Mouse (Mus musculus): Measurements from ENCODE around the gene Hs1bp3. TPM values are rescaled to one million over a fixed set of nuclear protein-coding genes. Genes with fewer than 3 reads are reported as not detected.
A peak's percentile ranks its signal among the peaks of the same experiment; 100 is the strongest.

The Hs1bp3 gene
- polyA plus RNA-seq, 1 experiment from 2014 or later: 8.9 TPM

DNA sequence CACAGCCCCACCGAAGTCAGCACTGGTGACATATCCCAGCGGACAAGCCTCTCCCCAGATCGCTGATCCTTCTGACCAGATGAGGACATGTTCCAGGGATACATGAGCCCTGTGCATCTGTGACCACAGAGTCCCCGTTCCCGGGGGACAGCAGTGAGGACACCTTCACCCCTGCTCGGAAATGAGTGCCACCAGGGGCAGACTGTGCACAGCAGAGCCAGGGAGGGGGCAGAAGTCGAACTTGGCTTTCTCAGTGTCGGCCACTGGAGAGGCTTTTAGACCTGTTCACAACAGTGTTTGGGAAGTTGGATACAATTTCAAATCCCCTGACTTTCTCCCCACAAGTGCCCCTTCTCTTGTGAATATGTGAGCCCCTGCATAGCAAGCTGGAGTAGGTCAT lies 23.7 kb upstream of the Hs1bp3 start:
- Histone ChIP-seq H3K27ac (ENCODE audit: low read length) (no peak overlapping the region), H3K9ac (ENCODE audit: low read depth, low read length) (no peak overlapping the region), H3K4me2 (ENCODE audit: low read length) (no peak overlapping the region), H3K4me1 (ENCODE audit: control insufficient read depth, insufficient read depth, low read length) (peaks cover 5% of the 10 kb centered on the region), H3K4me3 (ENCODE audit: low read depth, low read length) (no peak overlapping the region), H3K9me3 (replicated peaks; ENCODE audit: control insufficient read depth, low read length, poor library complexity, severe bottlenecking) (no peaks in the 10 kb centered on the region), H3K27me3 (ENCODE audit: control insufficient read depth, insufficient read depth, low read depth, low read length) (no peaks in the 10 kb centered on the region), H3K36me3 (ENCODE audit: control insufficient read depth, insufficient read depth, low read length) (no peaks in the 10 kb centered on the region)
- 89% methylated on average over 8 of the region's 8 CpGs for WGBS
- no peak for ATAC-seq

DNA sequence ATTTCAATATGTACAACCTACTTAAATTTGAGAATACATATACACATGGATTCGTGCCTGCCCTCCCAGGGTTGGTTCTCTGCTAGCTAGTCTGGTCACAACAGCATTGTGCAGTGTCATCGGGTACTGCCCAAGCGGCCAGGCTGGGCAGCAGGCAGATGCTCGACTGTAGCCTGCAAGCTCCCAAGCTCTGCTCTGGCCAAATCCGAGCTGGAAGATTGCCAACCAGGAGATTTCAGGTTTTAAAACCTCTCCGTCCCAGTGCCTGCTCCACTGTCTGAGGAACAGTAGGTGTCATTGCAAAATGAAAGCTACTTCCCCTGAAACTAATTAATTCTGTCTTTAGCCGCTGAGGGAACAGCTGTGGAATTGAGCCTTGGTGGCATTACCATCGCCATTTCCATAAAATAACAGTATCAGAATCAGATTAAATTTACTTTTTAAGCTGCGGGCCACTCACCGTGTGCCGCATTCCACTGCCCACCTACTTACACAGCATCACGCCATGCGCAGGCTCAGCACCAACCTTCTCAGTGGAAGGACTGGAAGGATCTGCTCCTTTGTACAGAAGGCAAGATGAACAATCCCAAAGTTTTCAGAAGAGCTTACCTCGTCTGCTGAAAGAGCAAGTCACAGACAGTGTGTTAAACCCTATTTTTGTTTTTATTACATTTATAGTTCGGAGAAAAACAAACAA lies 21.9 kb upstream of the Hs1bp3 start:
- peak overlapping the region; percentile 35 for H3K4me2 ChIP-seq (ENCODE audit: low read length)
- H3K36me3 ChIP-seq (ENCODE audit: control insufficient read depth, insufficient read depth, low read length): no peaks in the 10 kb centered on the region
- no peak overlapping the region for H3K4me3 ChIP-seq (ENCODE audit: low read depth, low read length)
- peaks cover 5% of the 10 kb centered on the region for H3K4me1 ChIP-seq (ENCODE audit: control insufficient read depth, insufficient read depth, low read length)
- 28% methylated on average over 15 of the region's 15 CpGs for WGBS
- H3K9me3 ChIP-seq (replicated peaks; ENCODE audit: control insufficient read depth, low read length, poor library complexity, severe bottlenecking): no peaks in the 10 kb centered on the region
- H3K27ac ChIP-seq (ENCODE audit: low read length): no peak overlapping the region
- H3K27me3 ChIP-seq (ENCODE audit: control insufficient read depth, insufficient read depth, low read depth, low read length): peaks cover 12% of the 10 kb centered on the region
- peak; percentile 68 for ATAC-seq
- H3K9ac ChIP-seq (ENCODE audit: low read depth, low read length): no peak overlapping the region

DNA sequence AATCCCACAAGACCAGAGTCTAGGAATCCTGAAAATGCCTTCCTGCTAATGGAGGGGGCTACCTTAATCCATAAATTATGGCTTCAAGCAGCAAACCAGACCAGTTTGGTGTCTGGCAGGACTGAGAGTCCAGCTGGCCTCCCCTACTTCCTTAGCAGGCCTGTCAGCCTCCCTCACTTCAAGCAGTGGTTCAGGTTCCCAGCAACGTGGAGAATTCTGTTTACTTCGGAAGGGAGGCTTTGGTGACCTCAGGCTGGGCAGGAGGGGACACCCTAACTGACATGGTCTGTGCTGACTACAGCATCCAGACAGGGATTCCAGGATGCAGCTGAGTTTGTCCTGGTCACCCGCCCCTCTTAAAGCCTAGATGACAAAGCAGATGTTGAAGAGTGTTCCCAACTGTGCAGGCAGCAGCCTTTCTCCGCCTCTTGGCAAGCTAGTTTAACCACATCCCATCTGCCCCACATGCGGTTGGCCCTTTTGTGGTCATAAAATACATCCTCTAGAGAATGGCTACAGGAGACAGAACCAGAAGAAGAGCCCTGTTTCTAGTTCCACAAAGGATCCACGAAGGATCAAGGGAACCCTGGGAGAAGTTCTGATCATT lies 17.8 kb upstream of the Hs1bp3 start:
- no peak for ATAC-seq
- Histone ChIP-seq H3K27me3 (ENCODE audit: control insufficient read depth, insufficient read depth, low read depth, low read length) (peaks cover 42% of the 10 kb centered on the region), H3K36me3 (ENCODE audit: control insufficient read depth, insufficient read depth, low read length) (no peaks in the 10 kb centered on the region), H3K9me3 (replicated peaks; ENCODE audit: control insufficient read depth, low read length, poor library complexity, severe bottlenecking) (no peaks in the 10 kb centered on the region), H3K4me1 (ENCODE audit: control insufficient read depth, insufficient read depth, low read length) (peaks cover 14% of the 10 kb centered on the region), H3K4me3 (ENCODE audit: low read depth, low read length) (no peak overlapping the region), H3K4me2 (ENCODE audit: low read length) (no peak overlapping the region), H3K27ac (ENCODE audit: low read length) (no peak overlapping the region), H3K9ac (ENCODE audit: low read depth, low read length) (no peak overlapping the region)
- 64% methylated on average over 6 of the region's 6 CpGs for WGBS

DNA sequence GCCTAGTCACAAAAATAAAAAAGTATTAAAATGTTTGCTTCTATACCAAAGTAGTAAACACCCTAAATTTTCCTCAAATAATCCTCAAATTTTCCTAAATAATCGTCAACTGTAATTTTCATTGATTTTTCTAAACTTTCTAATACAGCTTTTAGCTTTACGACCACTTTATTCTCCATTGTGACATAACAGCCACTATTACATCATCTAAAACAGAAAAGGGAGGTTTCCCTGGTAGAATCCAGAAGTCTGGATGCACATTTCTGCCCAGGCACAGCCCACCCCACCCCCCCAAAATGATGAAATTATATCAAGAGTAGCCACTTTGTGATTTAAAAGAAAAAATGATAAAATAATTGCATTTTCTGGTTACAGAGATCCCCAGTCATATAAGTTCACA lies 17.1 kb upstream of the Hs1bp3 start:
- Histone ChIP-seq H3K36me3 (ENCODE audit: control insufficient read depth, insufficient read depth, low read length) (no peaks in the 10 kb centered on the region), H3K27me3 (ENCODE audit: control insufficient read depth, insufficient read depth, low read depth, low read length) (peaks cover 49% of the 10 kb centered on the region), H3K9ac (ENCODE audit: low read depth, low read length) (no peak overlapping the region), H3K4me2 (ENCODE audit: low read length) (no peak overlapping the region), H3K4me1 (ENCODE audit: control insufficient read depth, insufficient read depth, low read length) (peaks cover 9% of the 10 kb centered on the region; the same call in 1 of the 2 replicates), H3K4me3 (ENCODE audit: low read depth, low read length) (no peak overlapping the region), H3K9me3 (replicated peaks; ENCODE audit: control insufficient read depth, low read length, poor library complexity, severe bottlenecking) (no peaks in the 10 kb centered on the region), H3K27ac (ENCODE audit: low read length) (no peak overlapping the region)
- WGBS: 78% methylated on average over 2 of the region's 2 CpGs
- no peak for ATAC-seq

DNA sequence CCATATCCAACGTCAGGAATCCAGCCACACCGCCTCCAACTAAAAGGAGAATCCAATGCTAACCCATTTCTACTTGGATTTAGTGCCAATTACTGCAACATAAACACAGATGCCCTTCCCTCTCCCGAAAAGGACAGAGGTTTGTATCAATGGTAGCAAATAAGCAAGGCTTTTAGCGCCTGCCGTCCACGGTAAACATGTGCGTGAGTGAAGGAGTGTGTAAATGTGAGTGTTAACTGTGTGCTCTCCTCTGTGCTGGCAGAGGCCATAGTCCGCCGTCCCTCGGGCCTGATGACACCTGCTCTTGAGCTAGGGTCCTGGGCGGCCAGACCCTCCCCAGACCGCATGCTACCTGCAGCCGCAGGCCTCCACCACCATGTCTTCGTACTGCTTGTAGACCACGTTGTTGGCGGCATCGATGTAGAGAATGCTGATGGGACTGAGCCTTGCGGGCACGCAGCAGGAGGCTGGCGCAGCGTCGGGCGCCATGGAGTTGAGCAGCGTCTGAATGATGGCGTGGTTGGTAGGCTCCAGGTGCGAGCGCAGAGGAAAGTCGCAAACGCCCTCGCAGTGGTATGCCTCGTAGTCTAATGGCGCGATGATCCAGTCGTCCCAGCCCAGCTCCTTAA lies 15.5 kb upstream of the Hs1bp3 start:
- Histone ChIP-seq H3K9ac (ENCODE audit: low read depth, low read length) (peak overlapping the region; percentile 35; the same call in 1 of the 2 replicates), H3K4me2 (ENCODE audit: low read length) (peak overlapping the region; percentile 62), H3K27me3 (ENCODE audit: control insufficient read depth, insufficient read depth, low read depth, low read length) (peaks cover 63% of the 10 kb centered on the region), H3K4me3 (ENCODE audit: low read depth, low read length) (peak overlapping the region; percentile 40), H3K9me3 (replicated peaks; ENCODE audit: control insufficient read depth, low read length, poor library complexity, severe bottlenecking) (no peaks in the 10 kb centered on the region), H3K4me1 (ENCODE audit: control insufficient read depth, insufficient read depth, low read length) (peaks cover 18% of the 10 kb centered on the region), H3K27ac (ENCODE audit: low read length) (no peak overlapping the region), H3K36me3 (ENCODE audit: control insufficient read depth, insufficient read depth, low read length) (no peaks in the 10 kb centered on the region)
- WGBS: 8% methylated on average over 34 of the region's 34 CpGs
- peak; percentile 9; the same call in 1 of the 2 replicates for ATAC-seq

DNA sequence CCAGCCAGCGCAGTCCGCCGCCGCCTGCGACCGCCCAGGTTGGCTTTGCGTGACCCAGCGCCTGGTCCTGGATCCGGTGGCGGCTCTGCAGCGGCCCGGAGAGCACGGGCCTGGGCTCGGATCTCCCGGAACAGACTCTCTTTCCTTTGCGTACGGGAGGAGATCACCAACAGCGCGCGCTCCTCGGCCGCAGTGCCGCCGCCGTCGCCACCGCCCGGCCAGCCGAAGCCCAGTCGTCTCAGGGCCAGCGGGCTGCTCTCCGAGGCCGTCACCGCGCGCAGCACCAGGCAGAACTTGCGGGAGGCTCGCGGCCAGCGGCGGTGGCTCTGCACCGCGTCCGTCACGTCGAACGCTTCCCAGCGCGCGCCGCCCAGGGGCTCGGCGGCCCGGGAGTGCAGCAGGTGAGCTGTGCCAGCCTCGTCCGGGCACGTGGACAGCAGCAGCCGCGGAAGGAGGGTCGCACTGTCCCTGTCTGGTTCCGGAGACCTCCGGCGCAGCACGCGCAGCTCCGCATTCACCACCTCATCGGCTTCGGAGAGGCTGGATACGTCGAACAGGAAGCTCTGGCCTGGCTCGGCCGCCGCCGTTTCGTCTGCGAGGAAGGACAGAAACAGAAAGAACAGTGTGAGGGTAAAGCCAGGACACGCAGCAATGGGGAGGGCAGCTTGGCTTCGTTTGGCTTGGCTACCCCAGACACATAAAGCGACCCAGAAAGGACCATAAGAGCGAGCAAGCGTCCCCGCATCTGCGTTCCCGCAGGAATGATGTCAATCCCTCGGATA lies 14.7 kb upstream of the Hs1bp3 start:
- WGBS: under 1% methylated on average over 78 of the region's 85 CpGs

DNA sequence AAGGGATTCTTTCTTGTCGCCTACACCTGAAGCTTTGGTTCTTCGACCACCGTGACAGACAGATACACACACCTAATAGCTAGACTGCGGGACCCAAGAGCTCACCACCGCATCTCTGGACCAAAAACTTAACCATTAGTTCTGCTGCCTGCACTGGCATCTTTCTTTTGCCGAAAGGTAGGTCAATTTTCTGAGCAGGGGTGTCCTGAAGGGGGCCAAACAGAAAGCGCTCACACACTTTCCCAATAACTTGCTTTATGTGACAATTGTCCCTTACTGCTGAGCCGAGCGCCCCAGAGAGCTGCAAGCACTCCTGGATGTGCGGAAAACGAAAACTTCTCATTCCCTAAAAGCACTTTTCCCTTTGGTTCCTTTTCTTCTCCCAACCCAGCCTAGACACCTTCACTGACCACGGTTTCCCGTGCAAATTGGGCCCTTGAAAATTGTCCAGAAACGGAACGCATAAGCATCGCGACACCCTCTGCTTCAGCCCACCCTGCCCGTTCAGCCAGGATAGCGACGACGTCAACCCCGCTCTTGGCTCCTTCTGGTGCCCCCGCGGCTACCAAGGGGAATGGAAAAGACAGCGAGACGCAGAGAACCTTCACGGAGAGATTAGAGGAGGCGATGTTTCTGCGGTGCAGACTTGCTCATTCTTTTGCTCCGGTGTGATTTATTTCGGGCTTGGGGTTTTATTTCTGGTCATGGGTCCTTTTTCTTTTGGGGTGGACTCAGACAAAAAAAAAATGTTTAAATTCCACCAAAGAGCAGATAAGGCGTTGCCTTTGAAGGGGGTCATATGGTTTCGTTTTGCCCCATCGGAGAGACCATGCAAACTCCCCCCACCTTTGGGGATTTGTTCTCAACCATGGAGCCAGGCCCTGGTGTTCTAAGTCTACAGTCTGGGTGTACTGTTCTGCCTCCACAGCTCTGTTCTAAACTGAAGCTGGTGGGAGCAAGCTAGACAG lies 13.8 kb upstream of the Hs1bp3 start:
- Histone ChIP-seq H3K36me3 (ENCODE audit: control insufficient read depth, insufficient read depth, low read length) (no peaks in the 10 kb centered on the region), H3K4me2 (ENCODE audit: low read length) (no peak overlapping the region), H3K27me3 (ENCODE audit: control insufficient read depth, insufficient read depth, low read depth, low read length) (peaks cover 73% of the 10 kb centered on the region), H3K9ac (ENCODE audit: low read depth, low read length) (no peak overlapping the region), H3K4me1 (ENCODE audit: control insufficient read depth, insufficient read depth, low read length) (peaks cover 18% of the 10 kb centered on the region), H3K9me3 (replicated peaks; ENCODE audit: control insufficient read depth, low read length, poor library complexity, severe bottlenecking) (no peaks in the 10 kb centered on the region), H3K4me3 (ENCODE audit: low read depth, low read length) (no peak overlapping the region), H3K27ac (ENCODE audit: low read length) (no peak overlapping the region)
- WGBS: 3% methylated on average over 34 of the region's 34 CpGs
- ATAC-seq: no peak

More for the DNA sequence above, 14.7 kb upstream of the Hs1bp3 start:
- peak; percentile 16; the same call in 1 of the 2 replicates for ATAC-seq
- Histone ChIP-seq H3K36me3 (ENCODE audit: control insufficient read depth, insufficient read depth, low read length) (no peaks in the 10 kb centered on the region), H3K9ac (ENCODE audit: low read depth, low read length) (peak overlapping the region; percentile 35; the same call in 1 of the 2 replicates), H3K27me3 (ENCODE audit: control insufficient read depth, insufficient read depth, low read depth, low read length) (peaks cover 68% of the 10 kb centered on the region), H3K9me3 (replicated peaks; ENCODE audit: control insufficient read depth, low read length, poor library complexity, severe bottlenecking) (no peaks in the 10 kb centered on the region), H3K4me2 (ENCODE audit: low read length) (peak overlapping the region; percentile 62), H3K4me3 (ENCODE audit: low read depth, low read length) (peak overlapping the region; percentile 40), H3K27ac (ENCODE audit: low read length) (no peak overlapping the region), H3K4me1 (ENCODE audit: control insufficient read depth, insufficient read depth, low read length) (peaks cover 18% of the 10 kb centered on the region)

DNA sequence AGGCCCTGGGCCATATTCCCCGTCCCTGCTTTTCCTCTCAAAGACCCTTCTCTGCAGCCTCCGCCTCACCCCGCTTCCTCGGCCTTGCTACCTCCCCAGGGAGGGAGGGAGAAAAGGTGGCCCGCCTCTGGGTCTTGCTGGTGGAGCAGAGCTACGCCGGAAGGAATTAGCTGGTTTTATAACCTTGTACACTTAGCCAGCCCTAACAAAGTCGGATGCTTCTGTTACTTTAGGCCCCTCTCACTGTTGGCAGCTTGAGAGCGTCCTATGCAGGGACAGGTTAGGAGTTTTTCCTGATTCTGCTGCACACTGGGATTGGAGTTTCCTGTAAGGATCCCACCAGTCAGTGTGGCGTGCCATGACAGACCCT lies 13.1 kb upstream of the Hs1bp3 start:
- WGBS: 17% methylated on average over 10 of the region's 10 CpGs

More for the DNA sequence above, 13.1 kb upstream of the Hs1bp3 start:
- Histone ChIP-seq H3K36me3 (ENCODE audit: control insufficient read depth, insufficient read depth, low read length) (no peaks in the 10 kb centered on the region), H3K27ac (ENCODE audit: low read length) (no peak overlapping the region), H3K4me3 (ENCODE audit: low read depth, low read length) (no peak overlapping the region), H3K4me2 (ENCODE audit: low read length) (no peak overlapping the region), H3K9me3 (replicated peaks; ENCODE audit: control insufficient read depth, low read length, poor library complexity, severe bottlenecking) (no peaks in the 10 kb centered on the region), H3K4me1 (ENCODE audit: control insufficient read depth, insufficient read depth, low read length) (peaks cover 18% of the 10 kb centered on the region), H3K27me3 (ENCODE audit: control insufficient read depth, insufficient read depth, low read depth, low read length) (peaks cover 74% of the 10 kb centered on the region), H3K9ac (ENCODE audit: low read depth, low read length) (no peak overlapping the region)
- no peak for ATAC-seq

Measured in midbrain, embryonic 16.5 days (tissue).